Mouse (Mus musculus) neural tube, embryonic 13.5 days (tissue): ENCODE data around the gene Tekt3. TPM values are rescaled to one million over a fixed set of nuclear protein-coding genes. Genes with fewer than 3 reads are reported as not detected.

Experiments
- ATAC-seq: fragments of 200-750 bp; cut with Nextera tagmentation; 2 replicates; pipeline ENCODE4 v1.8.0; 2017; ENCODE audit warnings: low read depth, mild to moderate bottlenecking, moderate TSS enrichment, moderate library complexity
- H3K27ac ChIP-seq: fragments of 300-500 bp; sonication (generic); replicated peaks from 2 replicates; pipeline ENCODE4 v1.5.1; 2015; ENCODE audit warnings: moderate library complexity, mild to moderate bottlenecking, inconsistent platforms
- H3K27me3 ChIP-seq: fragments of 300-500 bp; sonication (generic); 2 replicates; pipeline ENCODE4 v1.6.1; 2015; ENCODE audit warnings: mild to moderate bottlenecking, inconsistent platforms
- H3K36me3 ChIP-seq: fragments of 300-500 bp; sonication (generic); 2 replicates; pipeline ENCODE4 v1.6.1; 2015; ENCODE audit warnings: mild to moderate bottlenecking, inconsistent platforms
- H3K4me1 ChIP-seq: fragments of 300-500 bp; sonication (generic); replicated peaks from 2 replicates; pipeline ENCODE4 v1.6.1; 2015; ENCODE audit warnings: inconsistent platforms
- H3K4me2 ChIP-seq: fragments of 300-500 bp; sonication (generic); 2 replicates; pipeline ENCODE4 v1.6.1; 2015; ENCODE audit warnings: inconsistent platforms, mild to moderate bottlenecking, moderate library complexity
- H3K4me3 ChIP-seq: fragments of 300-500 bp; sonication (generic); 2 replicates; pipeline ENCODE4 v1.5.1; 2015; ENCODE audit warnings: mild to moderate bottlenecking, inconsistent platforms
- H3K9ac ChIP-seq: fragments of 300-500 bp; sonication (generic); 2 replicates; pipeline ENCODE4 v1.6.1; 2015; ENCODE audit warnings: moderate library complexity, mild to moderate bottlenecking, inconsistent platforms
- H3K9me3 ChIP-seq: fragments of 300-500 bp; sonication (generic); 2 replicates; pipeline ENCODE4 v1.6.1; 2016; ENCODE audit warnings: inconsistent platforms
- WGBS: fragments of 180-500 bp; shearing (Covaris S2); methylation state at CpG from one replicate; pipeline ENCODE4 v1.1.7; 2015; 5-methylcytosine and 5-hydroxymethylcytosine counted together
- polyA plus RNA-seq: library from polyadenylated mRNA; unstranded; fragments of >200 nt; fragmentation: Nextera tagmentation; extraction: Ambion mirVana; gene quantifications from 2 replicates; pipeline ENCODE4 v1.2.1, GENCODE M21; 2015

Gene Tekt3
- polyA plus RNA-seq, 1 experiment from 2014 or later = not detected

- H3K4me2 ChIP-seq = no peak overlapping the region
- no peak for ATAC-seq
- H3K4me3 ChIP-seq = no peak overlapping the region
- no peak overlapping the region for H3K9ac ChIP-seq
- H3K4me1 ChIP-seq = peaks cover 17% of the 10 kb centered on the region
- WGBS = 72% methylated on average over 3 of the region's 3 CpGs
- H3K27me3 ChIP-seq = peaks cover 16% of the 10 kb centered on the region
- H3K36me3 ChIP-seq = no peaks in the 10 kb centered on the region
- no peaks in the 10 kb centered on the region for H3K9me3 ChIP-seq
- no peak overlapping the region for H3K27ac ChIP-seq
Measured at GRCm38 (mm10) chr11:63138739-63139138, 77.3 kb downstream of the Tekt3 start.

GRCm38 (mm10) chr11:63142311-63142710, 80.9 kb downstream of the Tekt3 start:
- no peak for ATAC-seq
- Histone ChIP-seq H3K27me3 (no peaks in the 10 kb centered on the region), H3K9ac (no peak overlapping the region), H3K36me3 (no peaks in the 10 kb centered on the region), H3K4me3 (no peak overlapping the region), H3K4me2 (no peak overlapping the region), H3K4me1 (no peaks in the 10 kb centered on the region), H3K9me3 (no peaks in the 10 kb centered on the region), H3K27ac (no peak overlapping the region)
- WGBS = 95% methylated on average over 5 of the region's 5 CpGs

- Histone ChIP-seq H3K4me1 (no peaks in the 10 kb centered on the region; the same call in 1 of the 2 replicates), H3K36me3 (no peaks in the 10 kb centered on the region), H3K27me3 (no peaks in the 10 kb centered on the region), H3K27ac (no peak overlapping the region), H3K9ac (no peak overlapping the region), H3K4me3 (no peak overlapping the region), H3K4me2 (no peak overlapping the region), H3K9me3 (no peaks in the 10 kb centered on the region)
- ATAC-seq = no peak
- WGBS = 79% methylated on average over 4 of the region's 4 CpGs
Measured at GRCm38 (mm10) chr11:63142816-63143215, 81.4 kb downstream of the Tekt3 start.

- Histone ChIP-seq H3K4me2 (no peak overlapping the region), H3K4me3 (no peak overlapping the region), H3K36me3 (no peaks in the 10 kb centered on the region), H3K27ac (no peak overlapping the region), H3K9me3 (no peaks in the 10 kb centered on the region), H3K4me1 (no peaks in the 10 kb centered on the region; the same call in 1 of the 2 replicates), H3K9ac (no peak overlapping the region), H3K27me3 (no peaks in the 10 kb centered on the region)
- WGBS = 82% methylated on average over 8 of the region's 8 CpGs
- ATAC-seq = no peak
Measured at GRCm38 (mm10) chr11:63143486-63143885, 82.0 kb downstream of the Tekt3 start.

Other genes with a start within 250 kb of the Tekt3 start
- 9.6 and 10.2 TPM in 2 replicates for gene Trim16, start 241.4 kb upstream of the Tekt3 start, polyA plus RNA-seq
- gene Fbxw10, start 214.6 kb upstream of the Tekt3 start, polyA plus RNA-seq = 0.39 and 0.52 TPM in 2 replicates
- gene Tvp23b, start 182.2 kb upstream of the Tekt3 start, polyA plus RNA-seq = 46.9 and 58.4 TPM in 2 replicates
- 0.44 TPM in 1 of 2 replicates, not detected in the other for gene Cdrt4, start 110.5 kb upstream of the Tekt3 start, polyA plus RNA-seq
- 45.2 and 52.4 TPM in 2 replicates for gene Pmp22, start 67.3 kb downstream of the Tekt3 start, polyA plus RNA-seq